Mouse (Mus musculus) ES-CJ7 (cell line): ENCODE measurements around the gene Zfp775.
"Not testable (repeated sequence)": the region's sequence is repeated elsewhere in the genome, so short reads cannot be mapped to it uniquely, and the experiment has no call there.

Experiments
- DNase-seq: peaks from one replicate; pipeline ENCODE4 v3.0.0; 2011; ENCODE audit warnings: low read depth, low spot score

The Zfp775 gene

GRCm38 (mm10) chr6:48591221-48591845, 10.5 kb upstream of the Zfp775 start:
- DNase-seq, result no peak

GRCm38 (mm10) chr6:48591871-48592270, 10.0 kb upstream of the Zfp775 start:
- no peak for DNase-seq

- DNase-seq, result peak; percentile 78
These were observed 8.5 kb upstream of the Zfp775 start, which contains the start of the genes Repin1 and Gm44965 for GRCm38 (mm10) chr6:48593158-48594042. TSS of gene Repin1 (plus strand) at chr6:48593883. TSS of gene Gm44965 (plus strand) at chr6:48593941.

GRCm38 (mm10) chr6:48594043-48594738, 7.7 kb upstream of the Zfp775 start:
- DNase-seq, result peak; percentile 38

- DNase-seq, result no peak
These were observed 6.6 kb upstream of the Zfp775 start for GRCm38 (mm10) chr6:48595278-48595677.

- peak; percentile 21 for DNase-seq
These were observed 5.2 kb upstream of the Zfp775 start for GRCm38 (mm10) chr6:48596545-48597232.

GRCm38 (mm10) chr6:48597233-48597625, 4.6 kb upstream of the Zfp775 start:
- peak; percentile 43 for DNase-seq

- DNase-seq, result no peak
These were observed 1.3 kb upstream of the Zfp775 start for GRCm38 (mm10) chr6:48600594-48600993.

- peak; percentile 42 for DNase-seq
These were observed 348 bp downstream of the Zfp775 start for GRCm38 (mm10) chr6:48602080-48602741.

GRCm38 (mm10) chr6:48608124-48608523, 6.3 kb downstream of the Zfp775 start:
- no peak for DNase-seq

- no peak for DNase-seq
These were observed 7.6 kb downstream of the Zfp775 start for GRCm38 (mm10) chr6:48609512-48609911.

- no peak for DNase-seq
These were observed 8.8 kb downstream of the Zfp775 start for GRCm38 (mm10) chr6:48610657-48611056.

- no peak for DNase-seq
These were observed 11.6 kb downstream of the Zfp775 start for GRCm38 (mm10) chr6:48613464-48613863.

GRCm38 (mm10) chr6:48614756-48615155, 12.9 kb downstream of the Zfp775 start:
- DNase-seq, result no peak

GRCm38 (mm10) chr6:48620031-48620430, 18.2 kb downstream of the Zfp775 start:
- DNase-seq, result peak; percentile 50

GRCm38 (mm10) chr6:48622186-48622843, 20.5 kb downstream of the Zfp775 start:
- not testable (repeated sequence) for DNase-seq

- DNase-seq, result peak; percentile 58
These were observed 21.6 kb downstream of the Zfp775 start for GRCm38 (mm10) chr6:48623460-48623859.

GRCm38 (mm10) chr6:48626464-48626863, 24.6 kb downstream of the Zfp775 start, which contains the start of gene AI854703:
TSS of gene AI854703 (plus strand) at chr6:48626764.
- no peak for DNase-seq

GRCm38 (mm10) chr6:48626984-48627383, 25.1 kb downstream of the Zfp775 start:
- DNase-seq, result peak; percentile 81

GRCm38 (mm10) chr6:48627511-48627924, 25.7 kb downstream of the Zfp775 start:
- DNase-seq, result no peak
